Mouse (Mus musculus) lung, adult 10 weeks (tissue): ENCODE measurements around the gene Olfr331. TPM values are rescaled to one million over a fixed set of nuclear protein-coding genes. Genes with fewer than 3 reads are reported as not detected.

Source experiments
- polyA plus RNA-seq: library from polyadenylated mRNA; stranded (reverse); fragments of 350-450 nt; fragmentation: Illumina TruSeq; extraction: RNeasy Lipid Tissue Mini Kit (QIAGEN cat#74804); gene quantifications from one replicate; pipeline ENCODE4 v1.2.3, GENCODE M21; 2014; ENCODE audit warnings: low read depth, low replicate concordance; ENCODE audit not compliant: insufficient read depth

The Olfr331 gene
- not detected for polyA plus RNA-seq

GRCm38 (mm10) chr11:58502472-58502871 is at the start of gene Olfr331:
Gene Olfr331 (minus strand): TSS chr11:58502572.

GRCm38 (mm10) chr11:58546322-58546721 is 44.0 kb upstream of the Olfr331 start, which contains the start of gene Olfr329-ps:
Gene Olfr329-ps (minus strand): TSS chr11:58546422.

GRCm38 (mm10) chr11:58534736-58535135 is 32.4 kb upstream of the Olfr331 start, which contains the start of gene Olfr330:
Gene Olfr330 (minus strand): TSS chr11:58534836.

GRCm38 (mm10) chr11:58492455-58492854 is 9.9 kb downstream of the Olfr331 start, which contains the start of gene Olfr332:
Gene Olfr332 (minus strand): TSS chr11:58492555.

GRCm38 (mm10) chr11:58462170-58462569 is 40.2 kb downstream of the Olfr331 start, which contains the start of gene Olfr30:
Gene Olfr30 (minus strand): TSS chr11:58462270.

GRCm38 (mm10) chr11:58452759-58453158 is 49.6 kb downstream of the Olfr331 start, which contains the start of gene Lypd9:
Gene Lypd9 (minus strand): TSS chr11:58452923.

Other genes with a start within 250 kb of the Olfr331 start
- gene 4930438A08Rik, start 227.8 kb downstream of the Olfr331 start, polyA plus RNA-seq: not detected
- gene Zfp692, start 195.5 kb downstream of the Olfr331 start, polyA plus RNA-seq: 7.7 TPM
- gene Zfp672, start 172.2 kb downstream of the Olfr331 start, polyA plus RNA-seq: 25.2 TPM
- 20.4 TPM for gene Sh3bp5l, start 171.8 kb downstream of the Olfr331 start, polyA plus RNA-seq
- 0.82 TPM for gene Lypd8, start 123.5 kb downstream of the Olfr331 start, polyA plus RNA-seq
- gene 1810065E05Rik, start 81.5 kb downstream of the Olfr331 start, polyA plus RNA-seq: not detected
- gene Gm12253, start 70.0 kb downstream of the Olfr331 start, polyA plus RNA-seq: not detected
- not detected for gene Lypd9, start 49.6 kb downstream of the Olfr331 start, polyA plus RNA-seq
- not detected for gene Olfr30, start 40.3 kb downstream of the Olfr331 start, polyA plus RNA-seq
- gene Olfr332, start 10.0 kb downstream of the Olfr331 start, polyA plus RNA-seq: not detected
- not detected for gene Olfr330, start 32.3 kb upstream of the Olfr331 start, polyA plus RNA-seq
- not detected for gene Olfr329-ps, start 43.9 kb upstream of the Olfr331 start, polyA plus RNA-seq
- not detected for gene Olfr328, start 53.1 kb upstream of the Olfr331 start, polyA plus RNA-seq
- gene Olfr224, start 68.0 kb upstream of the Olfr331 start, polyA plus RNA-seq: not detected
- not detected for gene Olfr325, start 75.2 kb upstream of the Olfr331 start, polyA plus RNA-seq
- not detected for gene Olfr324, start 92.5 kb upstream of the Olfr331 start, polyA plus RNA-seq
- gene 2210407C18Rik, start 113.5 kb upstream of the Olfr331 start, polyA plus RNA-seq: not detected
- not detected for gene Olfr323, start 127.9 kb upstream of the Olfr331 start, polyA plus RNA-seq
- not detected for gene Trim58, start 137.9 kb upstream of the Olfr331 start, polyA plus RNA-seq
- not detected for gene Olfr322, start 156.2 kb upstream of the Olfr331 start, polyA plus RNA-seq
- gene Olfr320, start 178.5 kb upstream of the Olfr331 start, polyA plus RNA-seq: not detected
- gene Olfr319, start 196.6 kb upstream of the Olfr331 start, polyA plus RNA-seq: not detected
- not detected for gene Olfr318, start 221.4 kb upstream of the Olfr331 start, polyA plus RNA-seq
- gene Olfr317, start 236.6 kb upstream of the Olfr331 start, polyA plus RNA-seq: not detected